Mouse (Mus musculus): ENCODE data around the gene Clca3a2.
"Not testable (repeated sequence)": the region's sequence is repeated elsewhere in the genome, so short reads cannot be mapped to it uniquely, and the experiment has no call there.

The Clca3a2 gene

GRCm38 (mm10) chr3:144819219-144819618, at the start of gene Clca3a2:
Gene Clca3a2 (minus strand): TSS chr3:144819494.
- not testable (repeated sequence) for DNase-seq

GRCm38 (mm10) chr3:144849584-144849983, 30.3 kb upstream of the Clca3a2 start:
- DNase-seq: no peak

GRCm38 (mm10) chr3:144849014-144849556, 29.8 kb upstream of the Clca3a2 start, which contains the start of gene Clca3b:
Gene Clca3b (minus strand): TSS chr3:144849357.
- DNase-seq: not testable (repeated sequence)

- DNase-seq: peak; percentile 3 to 16
Measured at GRCm38 (mm10) chr3:144827257-144827656, 8.0 kb upstream of the Clca3a2 start.

- peak; percentile 92 for DNase-seq
Measured at GRCm38 (mm10) chr3:144825151-144825550, 5.9 kb upstream of the Clca3a2 start.

GRCm38 (mm10) chr3:144823331-144823730, 4.0 kb upstream of the Clca3a2 start:
- DNase-seq: no peak

- DNase-seq: no peak
Measured at GRCm38 (mm10) chr3:144820632-144821031, 1.3 kb upstream of the Clca3a2 start.

- not testable (repeated sequence) for DNase-seq
Measured at GRCm38 (mm10) chr3:144813336-144813735, 6.0 kb downstream of the Clca3a2 start.

- DNase-seq: peak in 1 of 2 experiments; percentile 7
Measured at GRCm38 (mm10) chr3:144811821-144812220, 7.5 kb downstream of the Clca3a2 start.

- not testable (repeated sequence) for DNase-seq
Measured at GRCm38 (mm10) chr3:144808153-144808925, 11.0 kb downstream of the Clca3a2 start.

- DNase-seq: not testable (repeated sequence)
Measured at GRCm38 (mm10) chr3:144806626-144807025, 12.7 kb downstream of the Clca3a2 start.

- DNase-seq: peak; percentile 58 to 63
Measured at GRCm38 (mm10) chr3:144801861-144802260, 17.4 kb downstream of the Clca3a2 start.

GRCm38 (mm10) chr3:144785181-144786148, 33.8 kb downstream of the Clca3a2 start:
- DNase-seq: no peak

GRCm38 (mm10) chr3:144765161-144765560, 54.1 kb downstream of the Clca3a2 start:
- DNase-seq: no peak

GRCm38 (mm10) chr3:144761454-144761853, 57.8 kb downstream of the Clca3a2 start:
- DNase-seq: peak in 1 of 2 experiments; percentile 18

- peak; percentile 40 to 60 for DNase-seq
Measured at GRCm38 (mm10) chr3:144760592-144761309, 58.5 kb downstream of the Clca3a2 start, which contains the start of gene Clca3a1. Gene Clca3a1 (minus strand): TSS chr3:144760977.

GRCm38 (mm10) chr3:144759719-144760118, 59.6 kb downstream of the Clca3a2 start:
- DNase-seq: no peak

GRCm38 (mm10) chr3:144756103-144756502, 63.2 kb downstream of the Clca3a2 start:
- DNase-seq: not testable (repeated sequence)

GRCm38 (mm10) chr3:144753120-144753519, 66.2 kb downstream of the Clca3a2 start:
- peak; percentile 15 to 37 for DNase-seq

- not testable (repeated sequence) for DNase-seq
Measured at GRCm38 (mm10) chr3:144749062-144749963, 70.0 kb downstream of the Clca3a2 start.

- DNase-seq: not testable (repeated sequence)
Measured at GRCm38 (mm10) chr3:144747706-144748105, 71.6 kb downstream of the Clca3a2 start.

Measured in kidney, postnatal 4 days (tissue).